Mouse (Mus musculus) thymus, adult 2 months (tissue): ENCODE data around the gene Gli2.

ENCODE experiments used
- CTCF ChIP-seq: fragments of 200-500 bp; IDR thresholded peaks from 2 replicates; pipeline ENCODE4 v1.5.1; 2012; ENCODE audit warnings: mild to moderate bottlenecking, control low read depth, low read length, moderate library complexity, borderline replicate concordance; ENCODE audit not compliant: control insufficient read depth, poor library complexity, insufficient read depth; ENCODE audit errors: extremely low read depth
- POLR2A ChIP-seq: fragments of 200-500 bp; IDR thresholded peaks from 2 replicates; pipeline ENCODE4 v1.6.1; 2012; ENCODE audit warnings: mild to moderate bottlenecking, low read length, control low read depth, moderate library complexity; ENCODE audit not compliant: control insufficient read depth, poor library complexity, insufficient read depth; ENCODE audit errors: extremely low read depth

DNA sequence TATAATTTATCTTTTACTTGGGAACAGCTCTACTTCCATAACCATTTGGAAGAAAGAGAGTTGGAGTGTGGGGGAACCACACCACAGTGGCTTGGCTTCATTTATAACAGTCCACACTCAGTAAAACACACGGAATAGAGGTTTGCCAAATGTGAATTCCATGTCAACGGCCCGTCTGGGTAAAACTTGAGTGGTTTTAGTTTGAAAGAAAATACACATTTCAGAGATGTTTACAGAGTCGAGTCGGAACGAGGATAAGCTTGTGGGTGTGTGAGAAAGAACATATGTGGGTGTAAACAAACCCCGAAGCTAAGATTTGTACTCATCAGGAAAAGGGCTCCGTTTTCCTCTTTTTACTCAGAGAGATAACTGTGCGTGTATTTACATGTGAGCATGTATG is 145.8 kb downstream of the Gli2 start:
- no peak for TF ChIP-seq CTCF
- TF ChIP-seq POLR2A, result no peak
